Mouse (Mus musculus): ENCODE results near the gene Gcfc2.

- TF ChIP-seq GATA1 (IDR thresholded peaks at IDR 0.05; ENCODE audit: low read length): no peak
- no peak for TF ChIP-seq TAL1 (IDR thresholded peaks at IDR 0.05; ENCODE audit: low read length)
Observed at GRCm38 (mm10) chr6:81929402-81929801, 5.9 kb downstream of the Gcfc2 start.

All from erythroblast, embryonic 14.5 days (primary cell).